ENCODE assay signal across 1 mouse cellular context in the genomic region with DNA sequence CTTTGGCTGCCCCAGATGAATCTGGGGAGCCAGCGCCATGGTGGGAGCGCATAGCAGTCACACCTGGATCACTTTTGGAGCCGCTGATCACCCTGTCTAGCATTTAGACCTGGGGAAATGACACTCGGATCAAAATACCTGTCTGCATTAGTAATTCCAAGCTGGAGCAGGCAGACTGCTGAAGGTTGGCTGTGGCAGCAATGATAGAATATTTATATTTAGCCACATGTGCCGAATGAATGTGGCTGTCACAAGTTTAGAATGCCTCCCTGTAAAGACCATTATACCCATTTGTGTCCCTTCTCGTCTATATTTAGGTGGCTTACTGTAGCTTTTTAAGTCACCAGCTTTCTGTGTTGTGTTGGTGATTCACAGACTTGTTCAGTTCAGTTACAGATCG.
TF ChIP-seq lines count a peak whose summit lies in the region.

No protein-coding gene starts in this region.

TF ChIP-seq in CH12.LX, 34 proteins besides CTCF, POLR2A, EP300 and RAD21 (continued from another document):
- TF ChIP-seq ZKSCAN1 (IDR thresholded peaks at IDR 0.05; ENCODE audit: borderline replicate concordance, low read depth, low read length), result no peak
- no peak for TF ChIP-seq UBTF (IDR thresholded peaks at IDR 0.05; ENCODE audit: low read depth, low read length)
- TF ChIP-seq SIN3A (IDR thresholded peaks at IDR 0.05; ENCODE audit: low read length), result no peak
- TF ChIP-seq MAFK (IDR thresholded peaks at IDR 0.05; ENCODE audit: insufficient replicate concordance, low read length), result no peak
- no peak for TF ChIP-seq ZC3H11A (IDR thresholded peaks at IDR 0.05; ENCODE audit: low read depth, low read length)
- no peak for TF ChIP-seq MAX (IDR thresholded peaks at IDR 0.05; ENCODE audit: low read length)
